ENCODE assay signal across 21 mouse cellular contexts in the genomic region with DNA sequence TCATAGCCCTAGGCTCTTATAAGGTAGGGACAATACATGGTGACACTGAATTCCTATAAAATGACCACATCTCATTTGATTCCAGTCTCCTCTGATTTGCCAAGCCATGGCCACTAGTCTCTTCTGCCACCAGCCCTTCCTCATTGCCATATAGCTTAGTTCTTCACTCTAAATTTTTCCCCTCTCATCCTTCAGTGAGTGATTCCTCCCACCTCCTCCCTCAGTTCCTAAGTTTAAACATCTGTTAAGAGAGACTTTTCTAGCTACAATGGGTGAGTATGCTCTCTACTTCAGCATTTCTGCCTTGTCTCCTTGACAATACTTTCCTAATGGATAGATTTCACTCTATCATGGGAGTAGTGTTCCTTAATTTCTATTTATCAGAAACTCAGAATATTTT.
A peak's percentile ranks its signal among the peaks of the same experiment; 100 is the strongest.
DNase-seq lines count a peak whose midpoint lies in the region; ATAC-seq and TF ChIP-seq lines count a peak whose summit lies in the region.
"Had no signal": no experiment of that assay in that cellular context is flagged by ENCODE, and none has a peak within 500 bp of the region (broad histone marks: within the 10 kb centered on the region; RNA-seq: fewer than 3 reads in every experiment).

No protein-coding gene starts in this region.

- TF ChIP-seq CTCF in left cerebral cortex, adult 2 months (IDR thresholded peaks at IDR 0.05), result no peak

- intact Hi-C loops in left cerebral cortex, adult 2 months (cut with DNase I), result no loop called here
- intact Hi-C loops in left cerebral cortex, postnatal 10 days (cut with DNase I), result no loop called here

- peak; percentile 80 for ATAC-seq in frontal cortex, adult (ENCODE audit: low TSS enrichment)
- ATAC-seq: activated CD4-positive, CD25-positive, alpha-beta regulatory T cell, adult 4 months; CD4-positive, CD25-positive, alpha-beta regulatory T cell, adult 4 months; Patski had no signal

- H3K4me3 ChIP-seq in left cerebral cortex, adult 2 months, result no peak overlapping the region

- DNase-seq in frontal cortex, postnatal 25 days (ENCODE audit: low spot score in 2 of 2), result no peak
- peak in 1 of 2 experiments; percentile 6 for DNase-seq in left cerebral cortex, adult 2 months (ENCODE audit: extremely low spot score in 1 of 2, low spot score in 2 of 2)
- no peak for DNase-seq in left cerebral cortex, postnatal 10 days (ENCODE audit: extremely low spot score in 1 of 2, low spot score in 2 of 2)
- DNase-seq in brain, adult 2 months (ENCODE audit: low read depth, low spot score), result peak; percentile 54
- DNase-seq in MN1 (ENCODE audit: low spot score), result no peak
- DNase-seq: adrenal gland, adult 2 months; adrenal gland, adult 8-10 months; adrenal gland, postnatal 10 days; adrenal gland, postnatal 14 days; adrenal gland, postnatal 25 days; adrenal gland, postnatal 36 days; B cell, adult 2 months; cerebellum, adult 11 months; cerebellum, adult 11-12 months; cerebellum, adult 18-20 months; cerebellum, adult 2 months; cerebellum, adult 8-10 months had no signal

- peak overlapping the region; percentile 16; the same call in 1 of the 2 replicates for H3K27ac ChIP-seq in left cerebral cortex, adult 2 months
